Mouse (Mus musculus): ENCODE results near the gene Trpv1.

The Trpv1 gene

DNA sequence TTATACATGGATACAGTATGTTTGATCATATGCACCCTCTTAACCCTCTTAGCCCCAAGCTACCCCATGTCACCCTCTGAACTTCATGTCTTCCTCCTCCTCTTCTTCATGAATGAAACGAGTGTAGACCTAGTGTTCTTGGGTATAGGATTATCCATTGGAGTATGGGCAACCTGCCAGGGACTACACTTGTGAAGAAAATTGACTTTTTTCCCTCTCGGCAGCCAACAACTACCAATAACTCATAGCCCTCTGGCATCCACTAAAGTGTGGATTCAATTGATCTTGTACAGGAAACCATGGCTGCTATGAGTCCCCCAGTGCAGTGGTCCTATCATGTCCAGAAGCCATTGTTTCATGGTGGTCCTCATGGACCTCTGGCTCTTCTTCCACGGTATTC, 2.6 kb downstream of the Trpv1 start:
- DNase-seq = no peak

DNA sequence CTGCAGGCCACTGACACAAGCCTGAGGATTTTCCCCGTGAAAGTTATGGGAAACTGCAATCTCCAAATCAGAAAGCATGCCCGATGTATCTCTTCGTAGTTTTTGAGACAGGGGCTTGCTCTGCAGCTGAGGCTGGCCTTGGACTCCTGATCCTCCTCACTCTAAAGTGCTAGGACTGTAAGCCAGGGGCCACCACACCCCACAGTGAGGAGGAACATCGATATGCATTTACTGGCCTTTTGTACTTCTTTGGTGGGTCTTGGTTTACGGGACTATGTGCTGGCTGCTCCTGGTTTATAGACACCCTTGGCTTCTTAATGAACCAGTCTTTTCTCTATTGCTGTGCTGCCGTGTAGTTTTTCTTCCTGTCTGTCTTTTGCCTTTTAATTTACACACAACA, 8.1 kb downstream of the Trpv1 start:
- DNase-seq = no peak

DNA sequence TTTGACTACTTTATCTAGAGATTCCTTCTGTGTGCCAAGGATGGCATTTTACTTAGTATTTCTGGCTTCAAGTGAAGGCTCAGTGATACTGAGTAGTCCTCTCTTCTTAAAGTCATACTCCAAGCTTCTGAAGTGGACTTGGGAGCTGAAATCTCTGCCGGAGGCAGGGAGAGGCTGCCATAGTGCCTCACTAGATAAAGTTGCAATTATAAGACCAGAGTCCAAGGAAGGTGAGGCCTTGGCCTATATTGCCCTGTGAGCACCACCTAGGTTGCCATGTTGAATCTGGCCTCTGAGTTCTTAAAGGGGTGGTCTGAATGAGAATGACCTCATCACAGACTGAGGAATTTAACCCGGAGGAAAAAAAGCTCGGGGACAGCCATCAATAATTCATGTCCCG, 8.7 kb downstream of the Trpv1 start:
- no peak for DNase-seq

DNA sequence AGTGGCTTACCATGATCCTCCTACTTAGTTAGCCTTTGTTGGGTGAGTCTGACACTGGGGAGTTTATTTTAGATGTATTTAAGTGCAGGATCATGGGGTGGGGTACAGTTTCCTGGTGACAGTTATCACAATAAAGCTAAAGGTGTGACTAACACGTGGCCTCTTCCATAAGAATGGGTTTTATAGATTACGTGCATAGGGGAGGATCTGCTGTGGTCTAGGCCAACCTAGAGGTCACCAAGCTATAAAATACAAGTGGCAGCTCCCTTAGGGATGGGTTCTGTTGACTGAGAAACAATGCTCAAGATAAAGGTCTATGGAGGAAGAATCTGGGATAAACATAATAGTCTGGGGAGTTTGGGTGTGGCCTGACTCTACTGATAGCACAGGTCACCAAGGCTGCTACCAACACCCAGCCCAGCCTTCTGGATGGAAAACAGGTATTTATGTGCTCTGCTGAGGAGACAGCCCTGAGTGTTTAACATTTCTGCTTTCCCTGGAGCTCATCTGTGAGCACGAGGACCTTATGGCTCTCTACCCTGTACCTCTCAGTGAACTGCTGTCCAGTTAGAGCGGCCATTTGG, 23.4 kb downstream of the Trpv1 start:
- DNase-seq = no peak

DNA sequence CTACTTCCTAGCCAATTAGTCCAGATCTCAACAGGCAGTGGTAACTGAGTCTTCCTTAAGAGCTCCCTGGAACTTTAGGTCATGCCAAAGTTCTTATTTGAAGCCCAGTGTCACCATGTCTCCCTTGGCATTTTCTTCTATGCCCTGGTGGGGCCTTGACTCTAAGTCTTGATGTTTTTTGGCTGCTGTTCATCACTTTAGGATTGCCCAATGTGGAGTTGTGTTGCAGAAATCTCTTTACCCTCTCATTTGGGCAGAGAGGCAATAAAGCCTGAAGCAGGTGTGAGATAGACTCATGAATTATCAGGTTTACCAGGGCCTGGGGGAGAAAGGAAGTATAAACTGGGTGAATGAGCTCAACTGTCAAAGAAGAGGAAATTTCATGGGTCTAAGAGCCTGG, 24.6 kb downstream of the Trpv1 start:
- no peak for DNase-seq

DNA sequence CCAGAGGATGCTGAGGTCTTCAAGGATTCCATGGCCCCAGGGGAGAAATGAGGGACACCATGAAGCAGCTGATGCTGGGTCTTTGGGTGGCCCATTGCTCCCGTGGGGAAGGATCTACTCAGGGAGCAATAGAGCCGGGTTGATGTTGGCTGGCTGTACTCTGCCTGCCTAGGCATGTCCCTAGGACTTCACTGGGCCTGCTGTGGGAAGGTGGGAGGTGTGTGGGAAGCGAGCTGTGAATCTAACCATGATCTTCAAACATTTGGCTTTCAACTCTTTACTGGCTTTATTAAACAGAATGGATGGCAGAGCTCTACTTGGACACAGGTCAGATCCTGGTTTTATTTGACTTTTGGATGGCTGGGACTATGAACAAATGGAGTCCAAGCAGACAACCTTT, 26.4 kb downstream of the Trpv1 start:
- no peak for DNase-seq

DNA sequence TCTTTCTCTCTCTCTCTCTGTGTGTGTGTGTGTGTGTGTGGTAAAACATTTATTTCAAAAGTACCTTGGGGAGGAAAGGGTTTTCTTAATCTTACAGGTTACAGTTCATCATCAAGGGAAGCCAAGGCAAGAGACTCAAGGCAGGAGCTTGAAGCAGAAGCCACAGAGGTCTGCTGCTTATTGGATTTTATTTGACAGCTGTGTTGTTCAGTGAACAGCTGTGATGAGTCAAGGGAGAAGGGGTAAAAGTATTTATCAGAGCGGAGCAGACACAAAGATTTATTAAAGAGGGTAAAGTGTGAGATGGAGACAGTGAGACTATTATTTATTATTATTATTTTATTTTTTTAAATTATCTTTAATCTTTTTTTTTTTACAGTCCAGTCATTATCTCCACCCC, 27.3 kb downstream of the Trpv1 start:
- DNase-seq = no peak

DNA sequence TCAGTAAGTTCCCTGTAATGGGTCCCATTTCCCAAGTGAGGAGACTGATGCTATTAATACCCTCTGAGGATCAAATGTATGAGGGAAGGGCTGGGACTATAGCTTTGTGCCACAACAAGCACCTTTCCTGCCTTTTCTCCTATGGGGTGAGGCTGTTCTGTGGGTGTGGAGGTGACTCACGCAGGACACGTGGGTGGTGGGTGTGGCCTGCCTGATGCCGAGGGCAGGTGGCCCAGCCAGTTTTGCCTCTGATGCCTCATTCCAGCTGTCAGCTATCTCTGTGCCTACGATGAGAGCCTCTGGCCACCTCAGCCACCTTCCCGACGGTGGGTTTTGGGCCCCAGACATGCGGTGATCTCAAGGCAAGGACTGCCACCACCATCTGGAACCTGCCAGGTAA, 33.2 kb downstream of the Trpv1 start, which contains the start of gene Trpv3:
TSS of gene Trpv3 (plus strand) at position 122 of the 400 bp plus-strand sequence.
- no peak for DNase-seq

DNA sequence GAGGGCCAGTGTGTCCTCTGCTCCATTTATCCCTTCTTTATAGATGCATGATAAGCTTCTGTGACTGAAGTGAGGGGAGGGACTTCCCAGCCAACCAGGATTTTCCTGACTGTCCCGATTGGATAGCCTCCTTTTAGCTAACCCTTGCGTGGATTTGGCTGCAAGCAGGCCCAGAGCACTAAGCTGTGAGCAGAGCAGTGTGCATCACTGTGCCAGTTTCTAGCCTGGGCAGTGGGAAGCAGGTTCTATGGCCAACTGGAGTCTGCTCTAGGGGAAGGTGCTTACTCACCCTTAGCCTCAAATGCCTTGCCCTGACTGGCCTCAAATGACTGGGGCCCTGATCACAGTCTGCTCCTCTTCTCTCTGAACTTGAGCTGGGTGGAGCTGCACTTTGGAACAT, 40.7 kb downstream of the Trpv1 start:
- no peak for DNase-seq

DNA sequence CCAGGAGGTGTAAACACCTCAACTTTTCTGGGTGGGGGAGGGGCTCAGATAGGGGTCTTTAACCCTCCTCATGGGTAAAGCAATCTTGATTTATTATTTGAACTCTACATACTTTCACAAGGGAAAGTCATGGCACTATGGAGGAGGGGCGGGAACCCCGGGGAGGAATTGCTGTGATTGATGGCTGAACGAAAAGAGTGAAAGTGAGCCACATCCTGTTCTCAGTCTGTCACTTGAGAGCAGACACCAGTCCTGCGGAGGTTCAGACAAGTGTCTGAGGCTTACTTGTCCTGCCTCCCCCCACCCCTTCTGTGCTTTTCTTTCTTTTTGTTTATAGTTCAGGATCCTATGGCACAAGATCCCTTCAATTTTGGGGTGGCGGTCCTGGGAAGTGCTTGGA, 46.6 kb downstream of the Trpv1 start:
- DNase-seq = no peak

DNA sequence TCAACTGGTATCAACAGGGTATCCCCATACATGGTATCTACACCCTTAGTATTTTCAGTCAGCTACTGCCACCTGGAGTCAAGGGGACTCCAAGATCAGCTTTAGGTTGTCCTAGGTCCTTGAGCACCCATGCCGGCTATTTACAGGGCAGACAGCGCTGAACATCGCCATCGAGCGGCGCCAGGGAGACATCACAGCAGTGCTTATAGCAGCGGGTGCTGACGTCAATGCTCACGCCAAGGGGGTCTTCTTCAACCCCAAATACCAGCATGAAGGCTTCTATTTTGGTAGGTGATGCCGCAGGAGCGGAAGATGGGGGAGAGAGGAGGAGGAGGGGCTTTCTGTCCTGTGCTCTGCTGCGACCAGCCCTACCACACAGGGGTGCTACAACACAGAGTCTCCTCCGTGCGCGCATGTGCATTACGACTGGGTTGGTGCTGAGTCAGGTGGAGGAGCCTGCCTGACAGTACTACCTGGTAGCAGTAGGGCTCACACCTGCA, 47.5 kb downstream of the Trpv1 start:
- DNase-seq = peak; percentile 41

DNA sequence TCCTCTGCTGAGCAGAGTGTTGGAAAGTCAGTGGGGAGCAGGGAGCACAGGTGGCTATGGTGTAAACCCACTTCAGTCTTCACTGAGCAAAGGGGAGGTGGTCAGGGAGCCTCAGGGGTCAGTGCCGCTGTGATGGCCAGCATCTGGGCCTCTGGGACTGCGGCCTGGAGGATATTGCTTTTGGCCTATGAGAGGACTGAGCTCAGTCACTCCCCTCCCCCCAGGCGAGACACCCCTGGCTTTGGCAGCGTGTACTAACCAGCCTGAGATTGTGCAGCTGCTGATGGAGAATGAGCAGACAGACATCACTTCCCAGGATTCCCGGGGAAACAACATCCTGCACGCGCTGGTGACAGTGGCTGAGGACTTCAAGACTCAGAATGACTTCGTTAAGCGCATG, 49.3 kb downstream of the Trpv1 start:
- peak; percentile 12 for DNase-seq

DNA sequence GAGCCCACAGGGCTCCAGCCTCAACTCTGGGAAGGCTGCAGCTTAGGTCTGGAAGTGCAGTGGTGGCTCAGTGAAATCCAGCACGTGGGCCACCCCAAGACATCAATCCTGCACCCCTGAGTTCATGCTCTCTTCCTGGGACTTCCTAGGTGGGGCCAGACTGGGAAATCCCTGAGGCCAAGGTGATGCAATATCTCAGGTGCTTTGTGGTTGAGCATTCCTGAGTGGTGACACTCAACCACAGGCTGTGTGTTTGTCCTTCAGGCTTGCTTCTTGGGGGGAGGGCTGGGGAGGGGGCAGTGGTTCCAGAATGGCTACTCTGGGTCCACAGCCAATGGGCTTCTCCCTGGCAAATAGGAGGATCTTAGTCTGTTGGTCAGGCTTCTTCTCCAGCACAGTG, 49.8 kb downstream of the Trpv1 start:
- no peak for DNase-seq

DNA sequence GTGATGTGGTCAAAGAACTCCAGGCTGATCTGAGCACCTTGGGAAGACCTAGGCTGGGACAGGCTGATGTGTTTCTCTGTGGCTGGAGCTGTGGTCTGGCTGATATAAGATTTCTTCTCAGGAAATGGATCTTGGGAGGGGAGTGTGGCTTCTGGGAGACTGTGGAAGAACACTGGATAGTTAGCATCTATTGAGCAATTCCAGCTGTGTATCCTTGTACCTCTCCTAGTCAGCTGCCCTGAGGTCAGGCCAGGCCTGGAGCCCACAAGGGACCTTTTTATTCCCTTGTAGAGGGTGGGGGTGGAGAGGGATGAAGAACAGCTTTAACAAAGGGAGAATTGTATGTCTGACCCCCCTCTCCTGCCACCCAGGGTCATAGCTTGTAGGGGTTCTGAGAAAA, 50.3 kb downstream of the Trpv1 start:
- no peak for DNase-seq

DNA sequence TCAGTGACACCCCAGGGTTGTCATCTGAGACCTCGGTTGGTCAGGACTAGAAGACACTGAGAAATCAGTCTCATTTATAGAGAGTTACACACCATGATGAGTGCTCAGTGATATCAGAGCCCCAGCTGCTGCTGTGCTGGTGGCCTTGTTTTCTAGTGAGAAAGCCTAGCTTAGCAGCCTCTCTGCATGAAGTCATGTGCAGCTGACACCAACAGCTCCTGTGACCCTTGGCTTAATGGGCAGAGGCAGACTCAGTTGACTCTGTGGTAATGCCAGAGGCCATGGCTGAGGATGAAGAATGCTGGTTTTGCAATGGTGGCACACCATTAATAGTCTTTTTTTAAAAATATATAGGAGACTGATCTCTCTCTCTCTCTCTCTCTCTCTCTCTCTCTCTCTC, 55.5 kb downstream of the Trpv1 start:
- no peak for DNase-seq

DNA sequence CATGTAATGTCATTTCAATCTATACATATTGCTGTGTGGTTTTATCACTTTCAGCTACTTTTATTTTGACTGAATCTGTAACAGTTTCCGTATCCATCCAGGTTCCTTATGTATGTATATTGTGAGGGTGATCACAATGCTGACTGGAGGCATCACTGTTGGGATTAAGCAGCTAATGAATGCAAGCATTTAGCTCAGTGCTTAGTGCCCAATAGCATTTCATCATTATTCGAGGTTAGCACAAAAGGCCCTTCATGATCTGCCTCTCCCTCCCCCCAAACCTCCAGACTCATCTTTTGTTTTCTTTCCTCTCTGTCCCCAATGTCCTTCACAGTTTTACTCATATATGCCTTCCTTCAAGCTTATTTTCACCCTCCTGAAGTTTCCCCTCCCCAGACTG, 69.0 kb downstream of the Trpv1 start:
- DNase-seq = no peak

All from lung, postnatal 14 days (tissue).